Mouse (Mus musculus): ENCODE data around the gene Ccl5.

Gene Ccl5

GRCm38 (mm10) chr11:83538705-83539314 is 8.5 kb upstream of the Ccl5 start:
- no peak for DNase-seq (ENCODE audit: low spot score)

GRCm38 (mm10) chr11:83536831-83537230 is 6.5 kb upstream of the Ccl5 start:
- no peak for DNase-seq (ENCODE audit: low spot score)

GRCm38 (mm10) chr11:83534609-83535423 is 4.5 kb upstream of the Ccl5 start:
- DNase-seq (ENCODE audit: low spot score): no peak

- DNase-seq (ENCODE audit: low spot score): no peak
Observed at GRCm38 (mm10) chr11:83534143-83534542, 3.8 kb upstream of the Ccl5 start.

GRCm38 (mm10) chr11:83533192-83533591 is 2.9 kb upstream of the Ccl5 start:
- DNase-seq (ENCODE audit: low spot score): no peak

- no peak for DNase-seq (ENCODE audit: low spot score)
Observed at GRCm38 (mm10) chr11:83529024-83529423, 1.3 kb downstream of the Ccl5 start.

GRCm38 (mm10) chr11:83522075-83522474 is 8.2 kb downstream of the Ccl5 start, which contains the start of gene Heatr9:
Gene Heatr9 (minus strand): TSS chr11:83522175.
- DNase-seq (ENCODE audit: low spot score): no peak

GRCm38 (mm10) chr11:83518371-83518770 is 11.9 kb downstream of the Ccl5 start:
- no peak for DNase-seq (ENCODE audit: low spot score)

- no peak for DNase-seq (ENCODE audit: low spot score)
Observed at GRCm38 (mm10) chr11:83517153-83517552, 13.2 kb downstream of the Ccl5 start.

- no peak for DNase-seq (ENCODE audit: low spot score)
Observed at GRCm38 (mm10) chr11:83509521-83509920, 20.8 kb downstream of the Ccl5 start.

GRCm38 (mm10) chr11:83504308-83504707 is 26.0 kb downstream of the Ccl5 start:
- DNase-seq (ENCODE audit: low spot score): no peak

GRCm38 (mm10) chr11:83495571-83495970 is 34.7 kb downstream of the Ccl5 start:
- no peak for DNase-seq (ENCODE audit: low spot score)

GRCm38 (mm10) chr11:83491488-83491887 is 38.8 kb downstream of the Ccl5 start:
- DNase-seq (ENCODE audit: low spot score): no peak

Measured in c-Kit-positive CD71-positive TER-119-positive erythroid progenitor cells, embryonic 14.5 days (primary cell).